Mouse (Mus musculus) layer of hippocampus, adult 2 months (tissue): ENCODE measurements around the gene Gm13030. TPM values are rescaled to one million over a fixed set of nuclear protein-coding genes. Genes with fewer than 3 reads are reported as not detected.
"Not testable (repeated sequence)": the region's sequence is repeated elsewhere in the genome, so short reads cannot be mapped to it uniquely, and the experiment has no call there.

Experiments
- DNase-seq, 2 experiments: peaks; one replicate each; pipeline ENCODE4 v3.0.0; 2022; ENCODE audit warnings: low spot score in 2 of 2
- H3K27ac ChIP-seq: fragments of 200-600 bp; 2 replicates; pipeline ENCODE4 v1.8.1; 2022
- H3K4me3 ChIP-seq: fragments of 200-600 bp; 2 replicates; pipeline ENCODE4 v1.8.1; 2022; ENCODE audit warnings: mild to moderate bottlenecking
- CTCF ChIP-seq: fragments of 200-600 bp; conservative IDR thresholded peaks from 2 replicates; pipeline ENCODE4 v1.8.1; 2022; ENCODE audit warnings: antibody characterized with exemption, mild to moderate bottlenecking, moderate library complexity
- total RNA-seq, 2 experiments: library from RNA; stranded (reverse); gene quantifications; 2 replicates each; pipeline ENCODE4 v1.2.3; 2021

The Gm13030 gene
- total RNA-seq, 2 experiments from 2014 or later: not detected

DNA sequence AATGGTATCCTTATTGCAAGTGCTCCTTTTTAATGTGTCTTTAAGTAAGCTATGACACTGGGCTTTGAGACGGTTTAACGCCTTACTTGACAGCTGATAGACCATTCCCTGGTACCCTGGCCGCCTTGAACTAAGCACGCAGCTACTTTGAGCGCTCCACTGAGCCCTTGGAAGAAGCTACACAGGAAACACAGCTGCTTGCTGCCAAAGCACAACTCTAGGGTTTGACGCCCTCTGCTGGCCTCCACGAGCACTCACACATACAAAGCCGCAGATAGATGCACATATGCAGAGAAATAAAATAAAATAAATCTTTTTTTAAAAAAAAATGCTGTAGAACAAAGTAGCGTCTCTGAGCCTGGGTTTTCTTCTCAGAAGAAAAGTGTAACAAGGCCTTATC, 14.5 kb downstream of the Gm13030 start:
- Histone ChIP-seq H3K4me3 (peak overlapping the region; percentile 22; the same call in 1 of the 2 replicates), H3K27ac (no peak overlapping the region)
- DNase-seq: no peak
- TF ChIP-seq CTCF: peak; percentile 27; the same call in 1 of the 2 replicates

DNA sequence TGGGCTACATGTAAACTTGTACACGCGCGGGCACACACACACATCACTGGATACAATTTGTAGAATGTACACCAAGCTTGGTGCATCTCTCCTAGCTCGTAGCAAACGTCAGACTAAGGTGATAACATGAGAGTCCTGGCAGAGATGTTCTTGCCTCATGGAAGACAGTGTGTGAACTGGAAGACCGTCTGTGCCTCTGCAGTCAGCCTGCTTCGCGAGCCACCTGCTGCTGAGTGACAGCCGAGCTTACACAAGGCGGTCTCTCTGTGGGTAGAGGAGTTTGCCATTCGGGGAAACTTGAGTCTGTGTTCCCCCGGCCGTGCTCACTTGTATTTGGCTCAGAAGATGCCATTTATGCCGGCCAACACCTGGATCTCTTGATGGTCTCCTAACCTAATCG, 15.3 kb downstream of the Gm13030 start:
- TF ChIP-seq CTCF: no peak
- no peak overlapping the region for H3K4me3 ChIP-seq
- DNase-seq: peak; percentile 46 to 51
- no peak overlapping the region for H3K27ac ChIP-seq

GRCm38 (mm10) chr4:138857576-138857975, 16.2 kb downstream of the Gm13030 start:
- DNase-seq: no peak
- H3K4me3 ChIP-seq: no peak overlapping the region
- no peak for TF ChIP-seq CTCF
- no peak overlapping the region for H3K27ac ChIP-seq

GRCm38 (mm10) chr4:138856491-138856890, 17.3 kb downstream of the Gm13030 start:
- peak; percentile 92 for TF ChIP-seq CTCF
- H3K27ac ChIP-seq: no peak overlapping the region

GRCm38 (mm10) chr4:138855092-138855632, 18.6 kb downstream of the Gm13030 start:
- TF ChIP-seq CTCF: no peak
- H3K4me3 ChIP-seq: no peak overlapping the region
- DNase-seq: no peak
- H3K27ac ChIP-seq: no peak overlapping the region

More at GRCm38 (mm10) chr4:138856491-138856890, 17.3 kb downstream of the Gm13030 start:
- DNase-seq: peak; percentile 66 to 78
- H3K4me3 ChIP-seq: no peak overlapping the region

DNA sequence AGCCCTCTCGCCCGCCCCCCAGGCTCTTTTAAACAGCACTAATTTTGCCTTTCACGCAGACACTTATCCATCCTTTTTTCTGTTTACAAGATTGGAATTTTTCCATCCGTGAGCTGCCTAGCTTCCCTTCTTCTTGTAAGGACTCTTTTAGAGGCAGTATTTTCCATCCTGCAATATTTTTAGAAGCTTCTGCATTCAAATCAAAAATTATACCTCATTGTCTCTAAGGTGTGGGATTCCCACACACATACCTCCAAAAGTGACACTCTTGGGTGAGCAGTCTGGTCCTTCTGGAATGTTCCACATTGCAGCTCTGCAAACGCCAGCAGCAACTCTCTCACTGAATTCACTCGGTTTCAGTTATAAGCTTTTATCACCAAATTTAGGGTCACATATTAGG, 20.8 kb downstream of the Gm13030 start:
- TF ChIP-seq CTCF: no peak
- Histone ChIP-seq H3K27ac (no peak overlapping the region), H3K4me3 (no peak overlapping the region)
- no peak for DNase-seq

DNA sequence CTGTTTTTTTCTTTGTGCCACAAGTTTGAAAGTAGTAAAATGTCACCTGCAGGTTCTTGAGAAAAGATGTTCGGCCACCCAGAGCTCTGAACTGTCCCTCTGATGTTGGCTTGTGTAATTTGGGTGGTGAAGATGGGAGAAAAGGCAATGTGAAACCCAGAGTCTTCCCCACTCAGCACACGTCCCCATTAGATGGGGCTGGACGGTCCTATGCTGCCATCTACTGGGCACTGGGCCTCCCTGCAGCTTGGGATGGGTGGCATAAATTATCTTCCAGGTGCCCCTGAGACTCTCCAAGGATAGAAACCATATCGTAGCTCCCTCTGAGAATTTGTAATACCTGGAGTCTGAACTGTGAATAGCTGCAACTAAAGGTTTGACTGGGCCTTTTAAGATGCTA, 22.3 kb downstream of the Gm13030 start:
- H3K27ac ChIP-seq: no peak overlapping the region

GRCm38 (mm10) chr4:138841386-138841785, 32.4 kb downstream of the Gm13030 start:
- TF ChIP-seq CTCF: no peak
- Histone ChIP-seq H3K4me3 (no peak overlapping the region), H3K27ac (peak overlapping the region; percentile 65)
- peak; percentile 87 to 90 for DNase-seq

More for the DNA sequence above, 22.3 kb downstream of the Gm13030 start:
- no peak overlapping the region for H3K4me3 ChIP-seq
- DNase-seq: peak; percentile 73 to 90
- TF ChIP-seq CTCF: peak; percentile 100

DNA sequence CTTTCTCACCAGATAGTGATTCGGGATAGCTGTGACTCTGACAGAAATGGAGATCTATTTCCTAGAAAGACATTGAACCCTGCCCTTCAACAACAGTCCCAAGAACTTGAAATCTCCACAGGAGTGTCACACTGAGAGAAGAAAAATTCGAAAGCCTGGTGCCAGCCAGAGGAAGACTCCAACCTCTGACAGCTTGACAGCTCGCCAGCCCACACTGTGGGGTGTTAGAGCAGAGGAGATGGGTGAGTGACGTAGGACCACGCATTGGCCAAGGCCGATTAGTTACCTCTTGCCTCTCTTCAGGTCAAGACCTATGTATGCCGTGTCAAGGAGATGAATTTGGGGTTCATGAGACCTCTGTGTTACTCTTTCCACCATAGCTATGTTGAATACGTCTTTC, 33.0 kb downstream of the Gm13030 start:
- DNase-seq: no peak
- Histone ChIP-seq H3K27ac (peak overlapping the region; percentile 65), H3K4me3 (no peak overlapping the region)
- no peak for TF ChIP-seq CTCF

DNA sequence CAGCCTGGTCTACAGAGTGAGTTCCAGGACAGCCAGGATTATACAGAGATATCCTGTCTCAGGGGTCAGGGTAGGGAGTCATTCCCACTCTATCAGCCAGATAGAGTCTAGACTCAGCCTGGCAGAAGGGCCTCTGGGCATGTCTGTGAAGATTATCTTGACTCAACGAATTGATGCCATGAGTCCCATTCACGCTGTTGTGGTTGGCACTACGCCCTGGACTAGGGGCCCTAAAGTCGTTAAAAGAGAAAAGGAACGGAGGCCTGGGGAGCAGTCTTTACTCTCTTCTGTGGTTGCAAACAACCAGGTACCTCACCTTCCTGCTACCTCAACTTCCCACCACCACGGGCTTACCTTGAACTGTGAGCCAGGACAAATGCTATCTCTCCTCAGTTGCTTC, 34.0 kb downstream of the Gm13030 start:
- no peak overlapping the region for H3K27ac ChIP-seq
- TF ChIP-seq CTCF: no peak
- no peak for DNase-seq
- no peak overlapping the region for H3K4me3 ChIP-seq

- DNase-seq: no peak
- Histone ChIP-seq H3K4me3 (no peak overlapping the region), H3K27ac (no peak overlapping the region)
- no peak for TF ChIP-seq CTCF
These were observed 46.6 kb downstream of the Gm13030 start for GRCm38 (mm10) chr4:138827147-138827546.

GRCm38 (mm10) chr4:138825751-138826567, 47.8 kb downstream of the Gm13030 start:
- H3K27ac ChIP-seq: no peak overlapping the region
- TF ChIP-seq CTCF: no peak
- no peak for DNase-seq

DNA sequence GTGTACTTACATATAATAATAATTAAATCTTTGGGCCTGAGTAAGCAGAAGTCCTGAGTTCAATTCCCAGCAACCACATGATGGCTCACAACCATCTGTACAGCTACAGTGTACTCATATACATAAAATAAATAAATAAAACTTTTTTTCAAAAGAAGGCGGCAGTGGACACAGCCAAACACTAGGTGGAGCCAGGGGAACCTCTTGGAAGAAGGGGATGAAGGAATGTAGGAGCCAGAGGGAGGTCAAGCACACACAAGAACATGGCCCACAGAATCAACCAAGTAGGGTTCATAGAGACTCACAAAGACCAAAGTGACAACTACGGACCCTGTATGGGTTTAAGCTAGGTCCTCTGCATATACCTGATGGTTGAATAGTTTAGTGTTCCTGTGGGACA, 49.1 kb downstream of the Gm13030 start:
- DNase-seq: no peak
- no peak overlapping the region for H3K27ac ChIP-seq
- peak; percentile 68 for TF ChIP-seq CTCF
- no peak overlapping the region for H3K4me3 ChIP-seq

More at GRCm38 (mm10) chr4:138825751-138826567, 47.8 kb downstream of the Gm13030 start:
- H3K4me3 ChIP-seq: no peak overlapping the region

DNA sequence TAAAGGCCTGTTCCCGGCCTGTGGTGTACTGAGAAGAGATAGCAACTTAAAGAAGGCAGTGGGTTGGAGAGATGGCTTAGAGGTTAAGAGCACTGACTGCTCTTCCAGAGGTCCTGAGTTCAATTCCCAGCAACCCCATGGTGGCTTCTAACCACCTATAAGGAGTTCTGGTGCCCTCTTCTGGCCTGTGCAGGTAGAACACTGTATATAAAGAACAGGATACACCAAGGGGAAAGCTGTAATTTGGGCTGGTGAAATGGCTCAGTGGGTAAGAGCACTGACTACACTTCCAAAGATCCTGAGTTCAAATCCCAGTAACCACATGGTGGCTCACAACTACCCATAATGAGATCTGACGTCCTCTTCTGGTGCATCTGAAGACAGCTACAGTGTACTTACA, 49.6 kb downstream of the Gm13030 start:
- H3K27ac ChIP-seq, H3K4me3 ChIP-seq, DNase-seq: not testable (repeated sequence)
